Mouse (Mus musculus) heart, embryonic 11.5 days (tissue): ENCODE results near the gene Rhog. TPM values are rescaled to one million over a fixed set of nuclear protein-coding genes. Genes with fewer than 3 reads are reported as not detected.
"Not testable (repeated sequence)": the region's sequence is repeated elsewhere in the genome, so short reads cannot be mapped to it uniquely, and the experiment has no call there.

Source experiments
- ATAC-seq: fragments of 200-750 bp; cut with Nextera tagmentation; replicated peaks from 2 replicates; pipeline ENCODE4 v1.8.0; 2017; ENCODE audit warnings: moderate library complexity; ENCODE audit not compliant: insufficient number of reproducible peaks, low FRiP score, low TSS enrichment
- H3K27ac ChIP-seq: fragments of 300-500 bp; sonication (generic); 2 replicates; pipeline ENCODE4 v1.5.1; 2014; ENCODE audit warnings: mild to moderate bottlenecking, low read depth, low read length
- H3K27me3 ChIP-seq: fragments of 300-500 bp; sonication (generic); 2 replicates; pipeline ENCODE4 v1.6.1; 2014; ENCODE audit warnings: mild to moderate bottlenecking, low read length, mixed read lengths; ENCODE audit not compliant: control insufficient read depth, insufficient read depth
- H3K36me3 ChIP-seq: fragments of 300-500 bp; sonication (generic); 2 replicates; pipeline ENCODE4 v1.6.1; 2014; ENCODE audit warnings: mild to moderate bottlenecking, low read length, moderate library complexity, mixed read lengths; ENCODE audit not compliant: control insufficient read depth, insufficient read depth
- H3K4me1 ChIP-seq: fragments of 300-500 bp; sonication (generic); 2 replicates; pipeline ENCODE4 v1.6.1; 2014; ENCODE audit warnings: low read length; ENCODE audit not compliant: control insufficient read depth, insufficient read depth
- H3K4me2 ChIP-seq: fragments of 300-500 bp; sonication (generic); 2 replicates; pipeline ENCODE4 v1.6.1; 2014; ENCODE audit warnings: mild to moderate bottlenecking, moderate library complexity
- H3K4me3 ChIP-seq: fragments of 300-500 bp; sonication (generic); 2 replicates; pipeline ENCODE4 v1.5.1; 2014; ENCODE audit warnings: low read depth, low read length
- H3K9ac ChIP-seq: fragments of 300-500 bp; sonication (generic); 2 replicates; pipeline ENCODE4 v1.6.1; 2014; ENCODE audit warnings: mild to moderate bottlenecking, low read depth, low read length, moderate library complexity
- H3K9me3 ChIP-seq: fragments of 300-500 bp; sonication (generic); replicated peaks from 2 replicates; pipeline ENCODE4 v1.6.1; 2016; ENCODE audit warnings: low read length; ENCODE audit not compliant: control insufficient read depth
- WGBS: fragments of 180-500 bp; shearing (Covaris S2); extraction: QIAGEN DNeasy Blood & Tissue Kit; methylation state at CpG from one replicate; pipeline ENCODE4 v1.1.7; 2014; ENCODE audit not compliant: insufficient replicate concordance; 5-methylcytosine and 5-hydroxymethylcytosine counted together
- polyA plus RNA-seq: library from polyadenylated mRNA; unstranded; fragments of >200 nt; fragmentation: Nextera tagmentation; extraction: Ambion mirVana; gene quantifications from 2 replicates; pipeline ENCODE4 v1.2.1, GENCODE M21; 2014

Gene Rhog
- polyA plus RNA-seq, 1 experiment from 2014 or later = 59.6 TPM

- Histone ChIP-seq H3K27ac (no peak overlapping the region), H3K36me3 (no peaks in the 10 kb centered on the region), H3K27me3 (peaks cover 3% of the 10 kb centered on the region; the same call in 1 of the 2 replicates), H3K4me3 (no peak overlapping the region), H3K9ac (no peak overlapping the region), H3K4me1 (no peaks in the 10 kb centered on the region), H3K9me3 (no peaks in the 10 kb centered on the region), H3K4me2 (no peak overlapping the region)
- 74% methylated on average over 3 of the region's 3 CpGs for WGBS
- no peak for ATAC-seq
These were observed 16.6 kb upstream of the Rhog start for GRCm38 (mm10) chr7:102272422-102272948.

- Histone ChIP-seq H3K4me1 (no peaks in the 10 kb centered on the region), H3K27ac (no peak overlapping the region), H3K9ac (peak overlapping the region; percentile 77), H3K36me3 (no peaks in the 10 kb centered on the region), H3K27me3 (no peaks in the 10 kb centered on the region), H3K4me2 (peak overlapping the region; percentile 98), H3K9me3 (no peaks in the 10 kb centered on the region), H3K4me3 (peak overlapping the region; percentile 84)
- 5% methylated on average over 12 of the region's 12 CpGs for WGBS
- ATAC-seq = no peak
These were observed 12.5 kb upstream of the Rhog start for GRCm38 (mm10) chr7:102268395-102268748.

- no peaks in the 10 kb centered on the region for H3K36me3 ChIP-seq
- peak within 1 kb of the TSS; percentile 98 for H3K4me2 ChIP-seq
- H3K9me3 ChIP-seq = no peaks in the 10 kb centered on the region
- H3K4me3 ChIP-seq = peak within 1 kb of the TSS; percentile 84
- H3K27me3 ChIP-seq = no peaks in the 10 kb centered on the region
- H3K27ac ChIP-seq = peak within 1 kb of the TSS; percentile 31; the same call in 1 of the 2 replicates
- H3K4me1 ChIP-seq = no peaks in the 10 kb centered on the region
- peak within 1 kb of the TSS; percentile 77 for H3K9ac ChIP-seq
- WGBS = under 1% methylated on average over 44 of the region's 73 CpGs
- ATAC-seq = peak; percentile 95
These were observed 11.9 kb upstream of the Rhog start, which contains the start of gene Stim1 for GRCm38 (mm10) chr7:102267601-102268394. Stim1 (plus strand) TSS chr7:102267806.

GRCm38 (mm10) chr7:102267113-102267579, 11.3 kb upstream of the Rhog start:
- peak overlapping the region; percentile 31; the same call in 1 of the 2 replicates for H3K27ac ChIP-seq
- H3K36me3 ChIP-seq = no peaks in the 10 kb centered on the region
- H3K27me3 ChIP-seq = no peaks in the 10 kb centered on the region
- H3K9me3 ChIP-seq = no peaks in the 10 kb centered on the region
- peak; percentile 89 for ATAC-seq
- peak overlapping the region; percentile 84 for H3K4me3 ChIP-seq
- peak overlapping the region; percentile 77 for H3K9ac ChIP-seq
- WGBS = under 1% methylated on average over 28 of the region's 34 CpGs
- peak overlapping the region; percentile 98 for H3K4me2 ChIP-seq
- H3K4me1 ChIP-seq = no peaks in the 10 kb centered on the region

GRCm38 (mm10) chr7:102266401-102267042, 10.7 kb upstream of the Rhog start:
- ATAC-seq = peak; percentile 5; the same call in 1 of the 2 replicates
- Histone ChIP-seq H3K9ac (0 out of 2 replicates have a peak overlapping the region, but pooled peaks have one; percentile 24), H3K36me3 (no peaks in the 10 kb centered on the region), H3K27ac (no peak overlapping the region), H3K4me1 (no peaks in the 10 kb centered on the region), H3K4me2 (peak overlapping the region; percentile 98), H3K27me3 (no peaks in the 10 kb centered on the region), H3K9me3 (no peaks in the 10 kb centered on the region), H3K4me3 (no peak overlapping the region)
- 40% methylated on average over 14 of the region's 14 CpGs for WGBS

GRCm38 (mm10) chr7:102266021-102266400, 10.2 kb upstream of the Rhog start:
- WGBS = 85% methylated on average over 10 of the region's 10 CpGs
- not testable (repeated sequence) for H3K4me3 ChIP-seq, H3K27ac ChIP-seq, H3K36me3 ChIP-seq, H3K9ac ChIP-seq, H3K4me2 ChIP-seq, H3K27me3 ChIP-seq, H3K9me3 ChIP-seq, H3K4me1 ChIP-seq, ATAC-seq

- Histone ChIP-seq H3K27ac (no peak overlapping the region), H3K36me3 (no peaks in the 10 kb centered on the region), H3K27me3 (no peaks in the 10 kb centered on the region), H3K9ac (no peak overlapping the region), H3K4me1 (no peaks in the 10 kb centered on the region), H3K9me3 (no peaks in the 10 kb centered on the region), H3K4me3 (no peak overlapping the region), H3K4me2 (no peak overlapping the region)
- ATAC-seq = no peak
- WGBS = 95% methylated on average over 2 of the region's 2 CpGs
These were observed 7.2 kb upstream of the Rhog start for GRCm38 (mm10) chr7:102263020-102263419.

- H3K4me2 ChIP-seq = no peak overlapping the region
- no peaks in the 10 kb centered on the region for H3K4me1 ChIP-seq
- WGBS = 75% methylated on average over 1 of the region's 1 CpGs
- H3K36me3 ChIP-seq = no peaks in the 10 kb centered on the region
- ATAC-seq = no peak
- H3K9ac ChIP-seq = no peak overlapping the region
- H3K27ac ChIP-seq = no peak overlapping the region
- H3K4me3 ChIP-seq = no peak overlapping the region
- no peaks in the 10 kb centered on the region for H3K9me3 ChIP-seq
- no peaks in the 10 kb centered on the region for H3K27me3 ChIP-seq
These were observed 4.7 kb upstream of the Rhog start for GRCm38 (mm10) chr7:102260518-102260917.
